Mouse (Mus musculus) left cerebral cortex, adult 18-20 months (tissue): ENCODE results near the gene Sobp. TPM values are rescaled to one million over a fixed set of nuclear protein-coding genes. Genes with fewer than 3 reads are reported as not detected.
A peak's percentile ranks its signal among the peaks of the same experiment; 100 is the strongest.

Source experiments
- DNase-seq, 2 experiments: peaks; one replicate each; pipeline ENCODE4 v3.0.0; 2021 to 2022; ENCODE audit warnings: low spot score in 2 of 2, mixed read lengths in 1 of 2
- long read RNA-seq, 2 experiments: library from polyadenylated mRNA; stranded (forward); transcript quantifications; one replicate each; pipeline ENCODE4 v2.0.0; 2021
- total RNA-seq, 2 experiments: library from RNA; stranded (reverse); gene quantifications; 2 replicates each; pipeline ENCODE4 v1.2.3; 2021

Gene Sobp
- total RNA-seq: 10 to 100 TPM; 68.0 to 71.5 TPM
- long read RNA-seq, experiment 1, full-length matches to known transcripts: 1 of 37 reads
- long read RNA-seq, experiment 1, partial matches to known transcripts: 23 of 37 reads
- long read RNA-seq, experiment 1, other reads (novel, unspliced or antisense): 13 of 37 reads
- long read RNA-seq, experiment 2, partial matches to known transcripts: 21 of 27 reads
- long read RNA-seq, experiment 2, other reads (novel, unspliced or antisense): 6 of 27 reads

GRCm38 (mm10) chr10:43174326-43175155 lies at the start of gene Sobp, which contains the start of gene 9030612E09Rik:
TSS of gene Sobp (minus strand) at chr10:43174530.
TSS of gene 9030612E09Rik (plus strand) at chr10:43174704.
- peak; percentile 74 to 85 for DNase-seq

- DNase-seq: no peak
Measured at GRCm38 (mm10) chr10:43223391-43223790, 49.1 kb upstream of the Sobp start.

- DNase-seq: peak in 1 of 2 experiments; percentile 20
Measured at GRCm38 (mm10) chr10:43221659-43222058, 47.3 kb upstream of the Sobp start.

GRCm38 (mm10) chr10:43220910-43221625 lies 46.7 kb upstream of the Sobp start, which contains the start of gene Pdss2:
TSS of gene Pdss2 (plus strand) at chr10:43221486.
- DNase-seq: peak; percentile 93

- DNase-seq: peak in 1 of 2 experiments; percentile 2
Measured at GRCm38 (mm10) chr10:43220479-43220878, 46.1 kb upstream of the Sobp start.

- DNase-seq: no peak
Measured at GRCm38 (mm10) chr10:43217361-43217900, 43.1 kb upstream of the Sobp start.

- peak in 1 of 2 experiments; percentile 43 for DNase-seq
Measured at GRCm38 (mm10) chr10:43211866-43212265, 37.5 kb upstream of the Sobp start.

GRCm38 (mm10) chr10:43203865-43204264 lies 29.5 kb upstream of the Sobp start:
- no peak for DNase-seq

- DNase-seq: no peak
Measured at GRCm38 (mm10) chr10:43200206-43200605, 25.9 kb upstream of the Sobp start.

GRCm38 (mm10) chr10:43180313-43180912 lies 6.1 kb upstream of the Sobp start:
- no peak for DNase-seq

GRCm38 (mm10) chr10:43175156-43175601 lies 849 bp upstream of the Sobp start:
- peak in 1 of 2 experiments; percentile 39 for DNase-seq

- DNase-seq: peak in 1 of 2 experiments; percentile 11
Measured at GRCm38 (mm10) chr10:43173828-43174325, 453 bp downstream of the Sobp start.

GRCm38 (mm10) chr10:43173141-43173827 lies 1.0 kb downstream of the Sobp start:
- peak; percentile 38 to 56 for DNase-seq

- no peak for DNase-seq
Measured at GRCm38 (mm10) chr10:43172554-43172953, 1.8 kb downstream of the Sobp start.

- no peak for DNase-seq
Measured at GRCm38 (mm10) chr10:43172066-43172465, 2.3 kb downstream of the Sobp start.

GRCm38 (mm10) chr10:43171106-43171505 lies 3.2 kb downstream of the Sobp start:
- DNase-seq: no peak

GRCm38 (mm10) chr10:43168847-43169246 lies 5.5 kb downstream of the Sobp start:
- DNase-seq: no peak

- no peak for DNase-seq
Measured at GRCm38 (mm10) chr10:43166817-43167216, 7.5 kb downstream of the Sobp start.

GRCm38 (mm10) chr10:43166146-43166545 lies 8.2 kb downstream of the Sobp start:
- no peak for DNase-seq

- no peak for DNase-seq
Measured at GRCm38 (mm10) chr10:43164406-43164805, 9.9 kb downstream of the Sobp start.
